Mouse (Mus musculus): ENCODE measurements around the gene Grin3b.
"Not testable (repeated sequence)": the region's sequence is repeated elsewhere in the genome, so short reads cannot be mapped to it uniquely, and the experiment has no call there.

The Grin3b gene

GRCm38 (mm10) chr10:79936284-79936910 is 34.1 kb upstream of the Grin3b start:
- no peak for DNase-seq (ENCODE audit: low spot score in 2 of 2)

DNA sequence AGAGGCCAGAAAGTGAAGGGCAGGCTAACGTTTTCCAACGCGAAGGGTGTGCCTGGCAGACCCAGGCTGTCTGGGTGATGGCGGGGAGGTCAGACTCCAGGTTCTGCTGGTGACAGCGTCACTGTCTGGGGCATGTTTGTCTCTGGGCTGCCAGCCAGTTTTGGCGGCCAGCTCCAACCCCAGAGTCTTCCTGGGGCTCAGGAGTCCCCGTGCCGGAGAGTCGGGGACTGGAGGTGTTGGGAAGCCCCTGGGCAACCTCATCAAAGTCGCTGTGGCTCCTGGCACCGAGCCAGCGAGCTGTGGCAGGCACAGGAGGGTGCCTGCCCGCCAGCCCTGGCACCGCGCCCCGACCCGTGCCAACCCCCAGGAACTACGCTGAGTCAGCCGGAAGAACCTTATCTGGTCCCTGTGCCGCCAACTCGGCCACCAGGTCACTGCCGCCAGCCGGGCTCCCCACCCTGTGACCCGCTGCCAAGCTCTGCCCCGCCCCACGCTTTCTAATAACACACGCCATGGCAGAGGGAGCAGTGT is 33.5 kb upstream of the Grin3b start:
- peak in 1 of 2 experiments; percentile 69 for DNase-seq (ENCODE audit: low spot score in 2 of 2)

- no peak for DNase-seq (ENCODE audit: low spot score in 2 of 2)
These were observed 32.6 kb upstream of the Grin3b start for GRCm38 (mm10) chr10:79937775-79938526.

DNA sequence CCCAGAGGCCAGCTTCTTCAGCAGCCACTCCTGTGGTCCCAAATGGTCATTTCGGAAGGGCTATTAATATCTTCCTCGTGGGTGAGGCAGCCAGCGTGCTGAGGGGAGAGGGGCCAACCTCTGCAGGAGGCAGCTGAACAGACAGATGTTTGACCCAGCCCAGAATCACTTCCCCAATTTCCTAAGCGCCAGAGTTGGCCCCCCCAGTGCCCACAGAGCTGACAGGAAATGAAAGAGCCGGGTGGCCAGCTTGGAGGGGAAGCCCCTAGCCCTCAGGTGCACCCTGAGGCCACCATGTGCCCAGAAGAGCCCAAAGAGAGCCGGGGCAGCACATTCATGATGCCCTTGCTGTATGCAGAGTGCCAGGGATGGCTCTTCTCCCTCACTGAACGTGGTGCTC is 29.8 kb upstream of the Grin3b start:
- no peak for DNase-seq (ENCODE audit: low spot score in 2 of 2)

GRCm38 (mm10) chr10:79942988-79943387 is 27.5 kb upstream of the Grin3b start:
- no peak for DNase-seq (ENCODE audit: low spot score in 2 of 2)

DNA sequence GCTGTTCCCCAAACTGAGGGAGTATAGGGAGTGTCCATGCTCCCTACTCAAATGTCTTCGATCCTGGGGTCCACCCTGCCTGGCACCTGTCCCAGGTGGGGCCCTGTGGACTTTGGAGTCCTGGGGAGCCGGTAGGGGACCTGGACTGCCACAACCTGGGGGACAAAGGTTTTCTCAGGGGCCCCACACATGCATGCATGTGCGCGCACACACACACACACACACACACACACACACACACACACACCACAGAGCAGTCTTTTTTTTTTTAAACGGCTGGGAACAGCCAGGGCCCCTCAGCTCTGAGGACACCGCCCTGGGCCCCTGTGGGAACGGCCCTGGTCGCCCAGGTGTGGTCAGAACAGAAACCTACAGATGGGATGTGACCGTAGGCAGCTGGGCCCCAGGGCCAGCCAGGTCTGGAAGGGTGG is 27.0 kb upstream of the Grin3b start:
- no peak for DNase-seq (ENCODE audit: low spot score in 2 of 2)

- no peak for DNase-seq (ENCODE audit: low spot score in 2 of 2)
These were observed 24.8 kb upstream of the Grin3b start for GRCm38 (mm10) chr10:79945507-79946234.

GRCm38 (mm10) chr10:79946752-79947322 is 23.7 kb upstream of the Grin3b start:
- DNase-seq (ENCODE audit: low spot score in 2 of 2): no peak

DNA sequence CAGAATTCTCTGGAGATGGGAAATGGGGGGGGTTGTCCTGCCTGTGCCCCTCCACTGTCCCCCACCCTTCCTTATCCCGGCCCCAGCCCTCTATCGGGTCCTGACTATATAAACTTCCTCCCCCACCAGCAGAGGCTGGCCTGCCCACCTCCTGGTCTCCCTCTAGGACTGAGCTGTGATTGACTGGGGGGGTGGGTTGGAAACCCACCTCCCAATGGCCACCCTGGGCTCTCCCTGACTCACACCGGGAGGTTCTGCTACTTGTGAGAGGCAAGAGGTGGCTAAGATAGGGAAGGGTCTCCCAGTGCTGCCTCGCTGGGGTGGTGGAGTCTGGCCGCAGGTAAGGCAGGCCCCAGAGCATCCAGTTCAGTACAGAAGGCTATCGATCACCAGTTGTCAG is 23.0 kb upstream of the Grin3b start:
- DNase-seq (ENCODE audit: low spot score in 2 of 2): no peak

DNA sequence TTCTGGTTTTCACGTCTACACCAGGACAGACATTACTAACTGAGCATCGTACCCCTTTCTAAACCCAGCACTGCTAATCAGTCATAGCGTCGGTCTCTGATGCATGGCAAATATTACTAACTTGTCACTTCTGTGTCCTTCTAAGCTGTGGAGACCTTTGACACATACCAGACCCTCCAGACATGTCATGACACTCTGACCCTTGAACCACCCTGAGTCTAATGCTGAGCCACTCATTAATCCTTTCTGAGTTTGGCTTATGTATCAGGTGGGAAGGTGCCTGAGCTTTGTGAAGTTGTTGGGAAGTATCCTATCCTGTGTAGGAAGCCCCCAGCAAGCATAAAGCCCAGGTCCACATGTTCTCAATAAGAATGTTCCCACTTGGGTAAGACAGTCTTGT is 20.6 kb upstream of the Grin3b start:
- no peak for DNase-seq (ENCODE audit: low spot score in 2 of 2)

DNA sequence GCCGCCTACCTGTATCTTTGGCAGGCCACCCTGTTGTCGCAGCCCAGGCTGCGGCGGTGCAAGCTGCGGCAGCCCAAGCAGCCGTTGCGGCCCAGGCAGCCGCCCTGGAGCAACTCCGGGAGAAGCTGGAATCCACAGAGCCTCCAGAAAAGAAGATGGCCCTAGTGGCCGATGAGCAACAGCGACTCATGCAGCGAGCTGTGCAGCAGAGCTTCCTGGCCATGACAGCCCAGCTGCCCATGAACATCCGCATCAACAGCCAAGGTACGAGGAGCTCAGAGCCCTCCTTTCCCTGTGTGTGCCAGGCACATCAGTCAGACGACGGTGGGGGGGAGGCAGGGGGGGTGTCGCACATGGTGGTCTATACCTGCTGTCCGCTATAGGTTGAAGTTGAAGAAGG is 19.9 kb upstream of the Grin3b start:
- DNase-seq (ENCODE audit: low spot score in 2 of 2): no peak

DNA sequence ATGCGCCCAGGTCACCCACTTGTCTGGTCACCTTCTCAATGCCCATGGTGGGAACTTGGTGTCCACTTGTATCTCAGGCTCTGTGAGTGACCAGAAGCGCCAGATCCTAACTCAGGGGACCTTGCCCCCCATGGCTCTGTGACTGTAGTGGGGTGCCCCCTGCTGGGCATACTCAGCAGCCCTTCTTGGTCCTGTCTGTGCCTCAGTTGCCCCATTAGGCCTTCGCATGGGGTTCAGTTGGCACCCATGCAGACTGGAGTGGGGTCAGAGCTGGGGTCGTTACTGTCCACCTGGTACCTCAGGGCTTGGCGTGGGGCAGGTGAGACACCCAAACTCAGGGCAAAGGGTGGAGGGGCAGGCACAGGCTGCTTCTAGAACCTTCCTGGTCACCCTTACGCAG is 16.6 kb upstream of the Grin3b start:
- DNase-seq (ENCODE audit: low spot score in 2 of 2): no peak

- DNase-seq (ENCODE audit: low spot score in 2 of 2): no peak
These were observed 14.8 kb upstream of the Grin3b start for GRCm38 (mm10) chr10:79955691-79956090.

DNA sequence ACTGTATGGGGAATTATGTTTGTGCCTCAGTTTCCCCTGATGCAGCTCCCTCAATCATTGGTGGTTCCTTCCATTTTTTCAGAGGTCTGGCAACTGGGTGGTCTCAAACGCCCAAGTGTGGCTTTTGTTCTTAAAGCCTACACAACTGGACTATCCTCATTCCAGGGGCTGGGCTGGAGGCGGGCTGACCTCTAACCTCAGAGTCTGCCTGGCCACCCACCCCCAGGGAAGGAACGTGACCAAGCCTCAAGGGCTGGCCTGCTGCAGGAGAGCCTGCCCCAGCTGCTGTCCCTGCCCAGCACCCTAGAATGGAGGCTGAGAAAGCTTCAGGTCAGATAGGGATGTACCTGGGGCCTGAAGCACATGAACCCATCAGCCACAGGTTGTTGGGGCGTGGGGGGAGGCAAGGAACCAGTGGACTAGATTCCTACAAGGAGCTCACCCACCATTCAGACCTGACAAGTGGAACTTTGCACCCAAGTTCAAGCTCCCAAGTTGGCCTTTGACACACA is 13.8 kb upstream of the Grin3b start:
- no peak for DNase-seq (ENCODE audit: low spot score in 2 of 2)

DNA sequence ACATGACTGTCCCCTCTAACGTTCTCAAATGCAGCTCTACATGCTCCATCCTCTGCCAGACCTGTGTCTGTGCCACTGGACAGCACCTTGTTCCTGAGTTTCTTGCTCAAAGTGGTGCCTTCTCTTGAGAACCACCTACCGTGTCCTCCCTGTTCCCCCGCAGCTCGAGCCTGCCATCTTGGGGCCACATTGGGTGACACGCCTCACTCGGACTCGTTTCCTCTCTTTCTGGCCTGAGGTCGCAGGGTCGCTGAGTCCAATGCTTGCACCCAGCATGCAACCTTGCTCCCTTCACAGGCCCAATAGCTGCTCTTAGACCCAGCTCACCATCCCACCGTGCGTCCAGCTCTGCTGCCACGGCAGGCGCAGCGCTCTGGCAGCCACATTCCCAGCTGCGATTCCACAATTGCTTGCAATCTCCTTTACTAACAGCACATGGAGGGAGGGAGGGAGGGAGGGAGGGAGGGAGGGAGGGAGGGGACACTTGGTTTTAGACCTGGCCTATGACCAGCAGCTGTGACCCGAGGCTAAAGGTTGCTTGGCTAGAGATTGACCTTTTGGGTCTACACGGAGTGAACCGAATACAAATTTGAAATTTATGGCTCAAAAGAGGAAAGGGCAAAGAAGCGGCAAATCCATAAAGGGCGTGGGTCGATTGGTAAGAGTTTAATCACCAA is 12.2 kb upstream of the Grin3b start:
- DNase-seq (ENCODE audit: low spot score in 2 of 2): peak; percentile 70 to 81

- not testable (repeated sequence) for DNase-seq (ENCODE audit: low spot score in 2 of 2)
These were observed 11.1 kb upstream of the Grin3b start for GRCm38 (mm10) chr10:79959412-79959811.

DNA sequence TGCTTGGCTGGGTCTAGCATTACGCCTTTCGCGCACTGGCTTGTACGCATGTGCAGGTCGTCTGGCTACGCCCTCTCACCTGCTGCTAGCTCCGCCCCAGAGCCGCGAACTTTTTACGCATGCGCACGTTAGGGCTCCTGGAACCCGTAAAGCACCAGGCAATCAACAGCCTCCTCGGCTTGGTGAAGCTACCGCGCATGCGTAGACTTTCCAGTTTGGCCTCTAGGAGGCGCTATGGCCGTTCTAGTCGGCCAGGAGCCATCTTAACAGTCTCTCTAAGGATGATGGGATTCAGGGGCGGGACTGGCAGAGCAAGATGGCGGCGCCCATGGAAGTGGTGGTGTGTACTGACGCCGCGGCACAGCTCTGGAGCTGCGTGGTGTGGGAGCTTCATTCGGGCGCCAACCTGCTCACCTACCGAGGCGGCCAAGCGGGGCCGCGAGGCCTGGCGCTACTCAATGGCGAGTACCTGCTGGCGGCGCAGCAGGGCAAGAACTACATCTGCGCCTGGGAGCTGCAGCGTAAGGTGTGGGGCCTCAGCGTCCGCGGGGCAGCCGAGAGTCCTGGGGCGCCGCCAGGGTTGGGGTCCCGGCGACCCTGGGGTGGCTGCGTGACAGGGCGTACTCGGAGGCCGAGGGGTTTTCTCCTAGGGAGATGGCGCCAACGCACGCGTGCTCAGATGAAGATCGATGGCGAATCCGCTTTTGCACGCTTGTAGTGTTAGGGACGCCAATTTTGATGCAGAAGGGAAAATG is 10.5 kb upstream of the Grin3b start, which contains the start of gene Wdr18:
Wdr18 (plus strand) TSS at position 306 of the 755 bp plus-strand sequence.
- DNase-seq (ENCODE audit: low spot score in 2 of 2): peak; percentile 98 to 99

- no peak for DNase-seq (ENCODE audit: low spot score in 2 of 2)
These were observed 9.7 kb upstream of the Grin3b start for GRCm38 (mm10) chr10:79960671-79961294.

DNA sequence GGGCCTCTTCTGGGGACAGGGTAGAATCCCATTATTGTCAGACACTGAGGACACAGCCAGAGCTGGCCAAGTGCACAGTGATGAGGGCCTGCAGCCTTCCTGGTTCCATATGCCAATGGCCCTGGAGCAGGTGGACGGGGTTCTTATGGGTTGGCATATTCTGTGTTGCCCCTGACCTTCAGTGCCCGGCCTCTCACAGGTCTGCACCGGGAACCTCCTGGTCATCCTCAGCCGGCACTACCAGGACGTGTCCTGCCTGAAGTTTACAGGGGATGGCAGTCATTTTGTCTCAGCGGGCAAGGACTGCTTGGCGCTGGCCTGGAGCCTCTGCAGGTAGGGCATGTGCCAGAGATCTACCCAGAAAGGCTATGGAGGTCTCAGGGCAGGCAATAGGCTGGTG is 5.8 kb upstream of the Grin3b start:
- DNase-seq (ENCODE audit: low spot score in 2 of 2): no peak

DNA sequence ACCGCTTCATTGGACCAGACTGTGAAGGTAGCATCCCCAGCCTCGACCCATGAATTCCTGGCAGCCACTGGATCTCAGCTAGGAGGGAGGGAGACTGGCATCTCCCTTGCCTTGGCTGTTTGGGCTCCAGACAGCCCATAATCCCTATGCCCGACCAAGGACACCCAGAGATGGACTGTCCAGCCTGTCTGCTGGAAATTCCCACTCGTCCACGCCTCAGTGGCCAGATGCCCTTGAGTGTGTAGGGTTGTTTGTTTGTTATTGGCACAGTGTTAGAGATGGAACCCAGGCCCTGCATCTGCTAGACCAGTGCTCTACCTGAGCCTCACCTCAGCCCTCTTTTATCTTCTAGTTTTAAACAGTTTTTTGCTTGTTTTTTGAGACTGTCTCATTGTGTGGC is 5.2 kb upstream of the Grin3b start:
- no peak for DNase-seq (ENCODE audit: low spot score in 2 of 2)
